Mouse (Mus musculus) hindbrain, embryonic 13.5 days (tissue): ENCODE results near the gene Chrm3. TPM values are rescaled to one million over a fixed set of nuclear protein-coding genes. Genes with fewer than 3 reads are reported as not detected.
A peak's percentile ranks its signal among the peaks of the same experiment; 100 is the strongest.
"Not testable (repeated sequence)": the region's sequence is repeated elsewhere in the genome, so short reads cannot be mapped to it uniquely, and the experiment has no call there.

ENCODE experiments used
- ATAC-seq: fragments of 200-750 bp; cut with Nextera tagmentation; 2 replicates; pipeline ENCODE4 v1.8.0; 2017; ENCODE audit warnings: moderate TSS enrichment; ENCODE audit not compliant: low FRiP score
- H3K27ac ChIP-seq: fragments of 300-500 bp; sonication (generic); 2 replicates; pipeline ENCODE4 v1.5.1; 2015; ENCODE audit warnings: inconsistent platforms, mild to moderate bottlenecking, moderate library complexity
- H3K27me3 ChIP-seq: fragments of 300-500 bp; sonication (generic); 2 replicates; pipeline ENCODE4 v1.6.1; 2015; ENCODE audit warnings: mild to moderate bottlenecking, inconsistent platforms
- H3K36me3 ChIP-seq: fragments of 300-500 bp; sonication (generic); 2 replicates; pipeline ENCODE4 v1.6.1; 2015; ENCODE audit warnings: mild to moderate bottlenecking, inconsistent platforms
- H3K4me1 ChIP-seq: fragments of 300-500 bp; sonication (generic); replicated peaks from 2 replicates; pipeline ENCODE4 v1.6.1; 2015; ENCODE audit warnings: inconsistent platforms
- H3K4me2 ChIP-seq: fragments of 300-500 bp; sonication (generic); 2 replicates; pipeline ENCODE4 v1.6.1; 2015; ENCODE audit warnings: inconsistent platforms, mild to moderate bottlenecking, moderate library complexity
- H3K4me3 ChIP-seq: fragments of 300-500 bp; sonication (generic); 2 replicates; pipeline ENCODE4 v1.5.1; 2015; ENCODE audit warnings: mild to moderate bottlenecking, inconsistent platforms
- H3K9ac ChIP-seq: fragments of 300-500 bp; sonication (generic); 2 replicates; pipeline ENCODE4 v1.6.1; 2015; ENCODE audit warnings: mild to moderate bottlenecking, inconsistent platforms
- H3K9me3 ChIP-seq: fragments of 300-500 bp; sonication (generic); 2 replicates; pipeline ENCODE4 v1.6.1; 2016; ENCODE audit warnings: inconsistent platforms
- WGBS: fragments of 180-500 bp; shearing (Covaris S2); methylation state at CpG from one replicate; pipeline ENCODE4 v1.1.7; 2015; 5-methylcytosine and 5-hydroxymethylcytosine counted together
- polyA plus RNA-seq: library from polyadenylated mRNA; unstranded; fragments of >200 nt; fragmentation: Nextera tagmentation; extraction: Ambion mirVana; gene quantifications from 2 replicates; pipeline ENCODE4 v1.2.1, GENCODE M21; 2015

Gene Chrm3
- 2.0 and 2.4 TPM in 2 replicates for polyA plus RNA-seq

- Histone ChIP-seq H3K4me3 (peak within 1 kb of the TSS; percentile 68), H3K9me3 (no peaks in the 10 kb centered on the region), H3K9ac (peak within 1 kb of the TSS; percentile 79), H3K27ac (peak within 1 kb of the TSS; percentile 35), H3K36me3 (no peaks in the 10 kb centered on the region), H3K4me1 (peaks cover 18% of the 10 kb centered on the region), H3K27me3 (peaks cover 34% of the 10 kb centered on the region), H3K4me2 (peak within 1 kb of the TSS; percentile 97)
- peak; percentile 91 for ATAC-seq
- 2% methylated on average over 18 of the region's 18 CpGs for WGBS
Measured at GRCm38 (mm10) chr13:10360777-10361176, at the start of gene Chrm3. TSS of gene Chrm3 (minus strand) at chr13:10360847.

GRCm38 (mm10) chr13:10394364-10394763, 33.7 kb upstream of the Chrm3 start:
- H3K9me3 ChIP-seq, result no peaks in the 10 kb centered on the region
- no peak overlapping the region for H3K9ac ChIP-seq
- no peaks in the 10 kb centered on the region for H3K36me3 ChIP-seq
- H3K4me1 ChIP-seq, result no peaks in the 10 kb centered on the region
- ATAC-seq, result no peak
- H3K4me3 ChIP-seq, result no peak overlapping the region
- no peak overlapping the region for H3K4me2 ChIP-seq
- H3K27me3 ChIP-seq, result no peaks in the 10 kb centered on the region
- H3K27ac ChIP-seq, result no peak overlapping the region
- 93% methylated on average over 2 of the region's 2 CpGs for WGBS

- H3K4me1 ChIP-seq, H3K36me3 ChIP-seq, H3K27ac ChIP-seq, H3K4me2 ChIP-seq, ATAC-seq, H3K4me3 ChIP-seq, H3K27me3 ChIP-seq, H3K9me3 ChIP-seq, H3K9ac ChIP-seq: not testable (repeated sequence)
Measured at GRCm38 (mm10) chr13:10375487-10375886, 14.8 kb upstream of the Chrm3 start.

- H3K4me1 ChIP-seq, result peaks cover 18% of the 10 kb centered on the region
- no peaks in the 10 kb centered on the region for H3K9me3 ChIP-seq
- peak; percentile 78 for ATAC-seq
- H3K4me2 ChIP-seq, result peak overlapping the region; percentile 97
- peaks cover 34% of the 10 kb centered on the region for H3K27me3 ChIP-seq
- peak overlapping the region; percentile 68 for H3K4me3 ChIP-seq
- peak overlapping the region; percentile 79 for H3K9ac ChIP-seq
- under 1% methylated on average over 48 of the region's 60 CpGs for WGBS
- H3K27ac ChIP-seq, result peak overlapping the region; percentile 35; the same call in 1 of the 2 replicates
- H3K36me3 ChIP-seq, result no peaks in the 10 kb centered on the region
Measured at GRCm38 (mm10) chr13:10360199-10360694, 400 bp downstream of the Chrm3 start.

GRCm38 (mm10) chr13:10359516-10360198, 990 bp downstream of the Chrm3 start:
- peaks cover 18% of the 10 kb centered on the region for H3K4me1 ChIP-seq
- no peak overlapping the region for H3K27ac ChIP-seq
- peak overlapping the region; percentile 68 for H3K4me3 ChIP-seq
- H3K27me3 ChIP-seq, result peaks cover 34% of the 10 kb centered on the region
- H3K9ac ChIP-seq, result peak overlapping the region; percentile 79
- no peaks in the 10 kb centered on the region for H3K36me3 ChIP-seq
- no peaks in the 10 kb centered on the region for H3K9me3 ChIP-seq
- peak overlapping the region; percentile 97 for H3K4me2 ChIP-seq
- ATAC-seq, result no peak; the same call in 1 of the 2 replicates
- 2% methylated on average over 26 of the region's 26 CpGs for WGBS

GRCm38 (mm10) chr13:10355796-10356195, 4.9 kb downstream of the Chrm3 start:
- no peak overlapping the region for H3K4me3 ChIP-seq
- no peak overlapping the region for H3K4me2 ChIP-seq
- no peak overlapping the region for H3K9ac ChIP-seq
- ATAC-seq, result no peak
- no peak overlapping the region for H3K27ac ChIP-seq
- 83% methylated on average over 5 of the region's 5 CpGs for WGBS
- H3K36me3 ChIP-seq, result no peaks in the 10 kb centered on the region
- peaks cover 11% of the 10 kb centered on the region for H3K4me1 ChIP-seq
- H3K27me3 ChIP-seq, result peaks cover 22% of the 10 kb centered on the region
- H3K9me3 ChIP-seq, result no peaks in the 10 kb centered on the region

GRCm38 (mm10) chr13:10354885-10355575, 5.6 kb downstream of the Chrm3 start:
- Histone ChIP-seq H3K9ac (no peak overlapping the region), H3K4me3 (no peak overlapping the region), H3K36me3 (no peaks in the 10 kb centered on the region), H3K4me1 (peaks cover 8% of the 10 kb centered on the region), H3K27me3 (peaks cover 18% of the 10 kb centered on the region), H3K4me2 (no peak overlapping the region), H3K9me3 (no peaks in the 10 kb centered on the region), H3K27ac (no peak overlapping the region)
- 82% methylated on average over 2 of the region's 2 CpGs for WGBS
- no peak for ATAC-seq

- no peak overlapping the region for H3K27ac ChIP-seq
- H3K9ac ChIP-seq, result no peak overlapping the region
- H3K4me2 ChIP-seq, result no peak overlapping the region
- H3K4me3 ChIP-seq, result no peak overlapping the region
- H3K27me3 ChIP-seq, result no peaks in the 10 kb centered on the region
- no peaks in the 10 kb centered on the region for H3K4me1 ChIP-seq
- ATAC-seq, result no peak
- no peaks in the 10 kb centered on the region for H3K9me3 ChIP-seq
- 83% methylated on average over 1 of the region's 1 CpGs for WGBS
- no peaks in the 10 kb centered on the region for H3K36me3 ChIP-seq
Measured at GRCm38 (mm10) chr13:10352141-10352540, 8.5 kb downstream of the Chrm3 start.

GRCm38 (mm10) chr13:10344362-10344761, 16.3 kb downstream of the Chrm3 start:
- no peaks in the 10 kb centered on the region for H3K27me3 ChIP-seq
- no peak for ATAC-seq
- H3K4me1 ChIP-seq, result no peaks in the 10 kb centered on the region
- H3K4me2 ChIP-seq, result no peak overlapping the region
- no peak overlapping the region for H3K9ac ChIP-seq
- H3K27ac ChIP-seq, result no peak overlapping the region
- H3K4me3 ChIP-seq, result no peak overlapping the region
- no peaks in the 10 kb centered on the region for H3K9me3 ChIP-seq
- H3K36me3 ChIP-seq, result no peaks in the 10 kb centered on the region
- WGBS, result 74% methylated on average over 5 of the region's 5 CpGs

- Histone ChIP-seq H3K4me1 (no peaks in the 10 kb centered on the region), H3K27ac (no peak overlapping the region), H3K27me3 (no peaks in the 10 kb centered on the region), H3K4me2 (no peak overlapping the region), H3K4me3 (no peak overlapping the region), H3K36me3 (no peaks in the 10 kb centered on the region), H3K9me3 (no peaks in the 10 kb centered on the region), H3K9ac (no peak overlapping the region)
- no peak for ATAC-seq
Measured at GRCm38 (mm10) chr13:10335558-10335957, 25.1 kb downstream of the Chrm3 start.

GRCm38 (mm10) chr13:10332762-10333161, 27.9 kb downstream of the Chrm3 start:
- Histone ChIP-seq H3K36me3 (no peaks in the 10 kb centered on the region), H3K4me1 (no peaks in the 10 kb centered on the region), H3K9ac (no peak overlapping the region), H3K4me3 (no peak overlapping the region), H3K9me3 (no peaks in the 10 kb centered on the region), H3K27me3 (no peaks in the 10 kb centered on the region), H3K27ac (no peak overlapping the region), H3K4me2 (no peak overlapping the region)
- WGBS, result 91% methylated on average over 4 of the region's 4 CpGs
- no peak for ATAC-seq

GRCm38 (mm10) chr13:10309811-10310210, 50.8 kb downstream of the Chrm3 start:
- H3K4me2 ChIP-seq, result no peak overlapping the region
- H3K9ac ChIP-seq, result no peak overlapping the region
- no peak overlapping the region for H3K27ac ChIP-seq
- H3K9me3 ChIP-seq, result no peaks in the 10 kb centered on the region
- no peak for ATAC-seq
- no peaks in the 10 kb centered on the region for H3K27me3 ChIP-seq
- H3K4me3 ChIP-seq, result no peak overlapping the region
- H3K36me3 ChIP-seq, result no peaks in the 10 kb centered on the region
- no peaks in the 10 kb centered on the region for H3K4me1 ChIP-seq

GRCm38 (mm10) chr13:10295160-10295559, 65.5 kb downstream of the Chrm3 start:
- Histone ChIP-seq H3K36me3 (no peaks in the 10 kb centered on the region), H3K27me3 (no peaks in the 10 kb centered on the region), H3K9ac (no peak overlapping the region), H3K27ac (no peak overlapping the region), H3K4me3 (no peak overlapping the region), H3K4me1 (no peaks in the 10 kb centered on the region), H3K9me3 (no peaks in the 10 kb centered on the region), H3K4me2 (no peak overlapping the region)
- ATAC-seq, result no peak
- WGBS, result 74% methylated on average over 2 of the region's 2 CpGs
